Mouse (Mus musculus) intestine, postnatal 0 days (tissue): ENCODE measurements at regions not wholly inside any gene's neighbourhood (a gene's known extent, or its start where the extent isn't known, plus 50 kb on each side); places are given as distances from the start of the nearest gene placed in this dataset.

Experiments
- ATAC-seq: fragments of 200-750 bp; cut with Nextera tagmentation; 2 replicates; pipeline ENCODE4 v1.8.0; 2017; ENCODE audit warnings: mild to moderate bottlenecking, moderate TSS enrichment, moderate library complexity
- H3K27ac ChIP-seq: fragments of 300-500 bp; sonication (generic); 2 replicates; pipeline ENCODE4 v1.5.1; 2014; ENCODE audit warnings: mild to moderate bottlenecking, low read depth, low read length, moderate library complexity
- H3K27me3 ChIP-seq: fragments of 300-500 bp; sonication (generic); replicated peaks from 2 replicates; pipeline ENCODE4 v1.6.1; 2014; ENCODE audit warnings: low read length, mixed read lengths; ENCODE audit not compliant: control insufficient read depth, insufficient read depth
- H3K36me3 ChIP-seq: fragments of 300-500 bp; sonication (generic); 2 replicates; pipeline ENCODE4 v1.6.1; 2014; ENCODE audit warnings: mild to moderate bottlenecking, moderate library complexity; ENCODE audit not compliant: control insufficient read depth, insufficient read depth
- H3K4me1 ChIP-seq: fragments of 300-500 bp; sonication (generic); replicated peaks from 2 replicates; pipeline ENCODE4 v1.6.1; 2014; ENCODE audit warnings: antibody characterized with exemption, low read length, mixed read lengths; ENCODE audit not compliant: control insufficient read depth, insufficient read depth
- H3K4me2 ChIP-seq: fragments of 300-500 bp; sonication (generic); replicated peaks from 2 replicates; pipeline ENCODE4 v1.6.1; 2014; ENCODE audit warnings: low read depth, mild to moderate bottlenecking, moderate library complexity
- H3K4me3 ChIP-seq: fragments of 300-500 bp; sonication (generic); 2 replicates; pipeline ENCODE4 v1.5.1; 2014; ENCODE audit warnings: low read depth, low read length
- H3K9ac ChIP-seq: fragments of 300-500 bp; sonication (generic); 2 replicates; pipeline ENCODE4 v1.6.1; 2014; ENCODE audit warnings: mild to moderate bottlenecking, low read depth, low read length
- H3K9me3 ChIP-seq: fragments of 300-500 bp; sonication (generic); 2 replicates; pipeline ENCODE4 v1.6.1; 2016; ENCODE audit warnings: mixed run types; ENCODE audit not compliant: control insufficient read depth
- CTCF ChIP-seq: sonication (generic); IDR thresholded peaks from 2 replicates; pipeline ENCODE4 v1.5.1; 2016; ENCODE audit warnings: low read depth, mild to moderate bottlenecking, control low read depth, antibody characterized with exemption, moderate library complexity
- WGBS: fragments of 180-500 bp; shearing (Covaris S2); extraction: QIAGEN DNeasy Blood & Tissue Kit; methylation state at CpG from one replicate; pipeline ENCODE4 v1.1.7; 2014; 5-methylcytosine and 5-hydroxymethylcytosine counted together

DNA sequence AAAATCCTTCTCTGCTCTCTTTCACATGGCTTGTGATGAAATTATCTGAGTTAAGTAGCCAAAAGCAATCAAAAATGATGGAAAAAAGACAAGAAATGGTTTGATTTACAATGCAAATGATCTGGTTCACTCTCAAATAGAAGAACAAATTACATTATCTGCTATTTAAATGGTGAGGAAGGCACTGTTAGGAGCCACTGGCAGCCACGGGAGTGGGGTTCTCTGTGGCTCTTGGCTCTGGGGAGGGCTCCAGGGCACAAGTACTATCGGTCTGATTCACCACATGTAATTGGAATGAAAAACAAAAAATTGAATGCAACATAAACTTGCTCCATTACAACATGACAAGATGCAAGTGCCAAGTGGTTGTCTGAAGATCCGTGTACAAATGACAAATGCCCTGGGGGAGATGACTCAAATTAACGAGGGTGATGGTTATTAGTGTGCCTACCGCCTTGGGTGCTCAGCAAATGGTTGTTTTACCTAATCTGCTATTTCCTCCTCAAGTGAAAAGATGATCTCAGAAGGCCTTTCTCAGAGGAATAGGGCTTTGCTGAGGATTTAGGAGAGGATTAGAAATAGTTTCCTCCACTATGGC lies 268.2 kb downstream of the Hivep2 start:
- WGBS = 70% methylated on average over 5 of the region's 5 CpGs
- ATAC-seq = no peak
- no peak overlapping the region for H3K4me2 ChIP-seq
- no peaks in the 10 kb centered on the region for H3K27me3 ChIP-seq
- no peaks in the 10 kb centered on the region for H3K9me3 ChIP-seq
- no peak overlapping the region for H3K9ac ChIP-seq
- no peaks in the 10 kb centered on the region for H3K36me3 ChIP-seq
- H3K4me1 ChIP-seq = no peaks in the 10 kb centered on the region
- no peak overlapping the region for H3K4me3 ChIP-seq
- H3K27ac ChIP-seq = no peak overlapping the region
- TF ChIP-seq CTCF = no peak

DNA sequence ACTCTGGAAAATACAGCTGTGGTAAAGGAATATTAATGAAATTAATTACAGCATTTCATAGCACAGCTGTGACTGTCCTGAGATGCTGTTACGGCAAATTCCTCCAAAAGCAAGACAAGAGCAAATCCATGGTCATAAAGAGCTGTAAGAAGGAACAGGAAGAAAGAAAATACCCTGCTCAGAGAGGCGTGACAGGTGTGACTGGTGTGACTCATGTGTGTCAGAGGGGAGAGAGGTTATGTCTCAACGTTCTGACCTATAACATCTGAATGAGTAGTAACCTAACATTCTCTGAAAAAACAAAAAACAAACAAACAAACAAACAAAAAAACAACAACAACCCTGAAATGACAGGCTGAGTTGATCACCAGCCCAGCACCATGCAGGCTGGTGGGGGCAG lies 267.5 kb downstream of the Hivep2 start:
- ATAC-seq = no peak
- Histone ChIP-seq H3K27ac (no peak overlapping the region), H3K4me2 (no peak overlapping the region), H3K9me3 (no peaks in the 10 kb centered on the region), H3K9ac (no peak overlapping the region), H3K4me3 (no peak overlapping the region), H3K4me1 (no peaks in the 10 kb centered on the region), H3K27me3 (no peaks in the 10 kb centered on the region), H3K36me3 (no peaks in the 10 kb centered on the region)
- WGBS = 36% methylated on average over 3 of the region's 3 CpGs
- TF ChIP-seq CTCF = no peak

DNA sequence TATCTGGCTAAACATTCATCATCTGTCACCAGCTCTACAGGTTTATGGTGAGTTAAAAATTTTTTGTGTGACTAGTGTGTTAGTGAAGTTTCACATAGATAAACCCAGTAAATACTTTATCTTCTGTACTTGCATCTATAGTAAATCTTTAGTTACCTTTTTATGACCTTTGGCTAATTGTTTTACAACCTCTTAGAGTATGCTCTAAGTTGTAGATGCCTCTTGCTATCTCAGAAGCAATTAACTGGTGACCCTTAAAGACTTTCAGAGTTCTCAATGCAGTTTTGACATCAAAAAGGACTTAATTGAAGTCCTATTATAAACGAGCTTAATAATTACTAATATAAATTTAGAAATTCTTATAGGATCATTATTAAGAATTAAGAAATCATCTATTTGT lies 265.6 kb downstream of the Hivep2 start:
- WGBS = 15% methylated on average over 1 of the region's 1 CpGs
- no peak for TF ChIP-seq CTCF
- ATAC-seq = no peak

DNA sequence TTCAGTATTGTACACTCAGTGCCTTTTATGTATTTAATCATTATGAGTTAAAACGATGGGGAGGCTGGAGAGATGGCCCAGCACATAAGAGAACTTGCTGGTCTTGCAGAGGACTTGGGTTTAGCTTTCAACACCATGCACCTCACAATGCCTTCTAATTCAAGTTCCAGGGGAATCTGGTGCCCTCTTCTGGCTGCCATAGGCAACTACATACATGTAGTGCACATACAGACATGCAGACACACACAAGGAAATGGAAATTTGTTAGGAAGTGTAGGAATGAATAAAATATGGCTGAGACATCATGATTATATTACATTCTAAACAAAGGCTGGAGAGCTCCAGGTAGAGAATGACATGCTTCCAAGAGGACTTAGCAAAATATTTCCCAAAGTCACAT lies 251.4 kb downstream of the Hivep2 start:
- no peaks in the 10 kb centered on the region for H3K9me3 ChIP-seq
- no peaks in the 10 kb centered on the region for H3K4me1 ChIP-seq
- WGBS = 94% methylated on average over 1 of the region's 1 CpGs
- ATAC-seq = no peak
- H3K4me2 ChIP-seq = no peak overlapping the region
- no peak overlapping the region for H3K4me3 ChIP-seq
- no peak overlapping the region for H3K9ac ChIP-seq
- no peaks in the 10 kb centered on the region for H3K36me3 ChIP-seq
- no peak overlapping the region for H3K27ac ChIP-seq
- peak; percentile 26; the same call in 1 of the 2 replicates for TF ChIP-seq CTCF
- no peaks in the 10 kb centered on the region for H3K27me3 ChIP-seq

More for the DNA sequence above, 265.6 kb downstream of the Hivep2 start:
- H3K4me2 ChIP-seq = no peak overlapping the region
- H3K9me3 ChIP-seq = no peaks in the 10 kb centered on the region
- no peaks in the 10 kb centered on the region for H3K4me1 ChIP-seq
- no peaks in the 10 kb centered on the region for H3K36me3 ChIP-seq
- no peak overlapping the region for H3K27ac ChIP-seq
- H3K9ac ChIP-seq = no peak overlapping the region
- H3K27me3 ChIP-seq = no peaks in the 10 kb centered on the region
- H3K4me3 ChIP-seq = no peak overlapping the region

DNA sequence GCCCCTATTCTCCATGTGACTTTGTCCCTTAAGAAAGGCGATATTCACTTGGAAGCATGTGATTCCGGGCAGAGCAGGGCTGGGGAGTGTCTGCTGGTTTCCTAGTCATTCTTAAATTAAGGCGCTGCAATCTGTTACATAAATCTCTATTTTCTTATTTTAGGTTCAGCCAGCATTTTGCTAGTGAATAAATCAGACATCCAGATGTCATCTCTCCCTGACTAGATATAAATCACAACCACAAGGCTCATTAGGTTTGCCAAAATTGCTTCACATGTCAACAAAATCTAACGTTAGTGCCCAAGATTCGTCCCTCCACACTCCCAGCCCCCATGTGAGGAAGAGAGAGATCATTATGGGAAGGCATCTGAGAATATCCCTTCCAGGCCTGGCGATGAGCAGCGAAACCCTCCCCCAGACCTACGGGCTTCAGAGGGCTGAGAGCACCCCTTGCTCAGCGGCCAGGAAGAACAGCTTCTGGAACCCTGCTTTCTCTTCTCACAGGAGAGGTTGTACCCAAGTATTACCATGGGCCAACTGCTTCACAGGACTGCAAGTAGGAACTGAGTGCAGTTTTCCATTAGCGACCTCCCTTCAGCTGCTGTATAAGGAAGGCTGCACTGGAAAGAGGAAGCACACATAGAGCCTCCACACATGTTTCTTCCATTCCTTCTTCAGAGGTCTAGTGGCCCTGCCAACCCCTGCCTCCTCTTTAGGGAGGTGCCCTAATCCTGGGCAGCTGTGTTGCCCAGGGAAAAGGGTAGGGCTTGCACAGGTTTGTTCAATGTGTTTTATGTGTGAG lies 250.5 kb downstream of the Hivep2 start:
- H3K4me1 ChIP-seq = no peaks in the 10 kb centered on the region
- H3K9me3 ChIP-seq = no peaks in the 10 kb centered on the region
- H3K36me3 ChIP-seq = no peaks in the 10 kb centered on the region
- ATAC-seq = no peak
- H3K4me2 ChIP-seq = no peak overlapping the region
- H3K27me3 ChIP-seq = no peaks in the 10 kb centered on the region
- H3K27ac ChIP-seq = no peak overlapping the region
- H3K4me3 ChIP-seq = no peak overlapping the region
- TF ChIP-seq CTCF = no peak
- WGBS = 85% methylated on average over 10 of the region's 10 CpGs
- no peak overlapping the region for H3K9ac ChIP-seq

DNA sequence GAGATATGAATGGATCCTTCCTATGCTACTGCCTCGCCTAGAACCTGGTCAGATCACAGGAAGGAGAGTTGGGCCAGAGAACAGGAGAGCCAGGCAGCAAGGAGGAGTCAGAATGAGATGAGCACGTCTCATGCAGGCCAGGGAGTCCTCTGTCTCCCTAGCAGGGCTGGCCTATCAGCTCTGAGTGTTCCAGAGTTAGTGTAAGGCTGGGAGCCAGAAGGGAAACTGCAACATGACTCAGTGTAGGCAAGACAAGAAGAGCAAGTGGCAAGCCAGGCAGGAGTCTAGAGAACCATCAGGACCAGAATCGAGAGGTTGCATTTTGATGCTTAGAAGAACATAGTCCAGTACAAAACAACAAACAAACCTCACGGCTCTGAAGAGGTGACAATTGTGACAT lies 249.6 kb downstream of the Hivep2 start:
- no peak for ATAC-seq

More for the DNA sequence above, 249.6 kb downstream of the Hivep2 start:
- Histone ChIP-seq H3K36me3 (no peaks in the 10 kb centered on the region), H3K4me3 (no peak overlapping the region), H3K27me3 (no peaks in the 10 kb centered on the region), H3K9ac (no peak overlapping the region), H3K4me1 (no peaks in the 10 kb centered on the region), H3K27ac (no peak overlapping the region), H3K4me2 (no peak overlapping the region), H3K9me3 (no peaks in the 10 kb centered on the region)
- no peak for TF ChIP-seq CTCF
- 81% methylated on average over 4 of the region's 4 CpGs for WGBS
